Mouse (Mus musculus) lung, adult 2 months (tissue): ENCODE data around the gene Ptma.

Source experiments
- CTCF ChIP-seq: fragments of 200-500 bp; IDR thresholded peaks from 2 replicates; pipeline ENCODE4 v1.5.1; 2011; ENCODE audit warnings: mild to moderate bottlenecking, low read length, control low read depth; ENCODE audit not compliant: insufficient read depth
- POLR2A ChIP-seq: fragments of 200-500 bp; IDR thresholded peaks from 2 replicates; pipeline ENCODE4 v1.6.1; 2011; ENCODE audit warnings: low read depth, mild to moderate bottlenecking, control low read depth, low read length, borderline replicate concordance; ENCODE audit errors: extremely low read depth

DNA sequence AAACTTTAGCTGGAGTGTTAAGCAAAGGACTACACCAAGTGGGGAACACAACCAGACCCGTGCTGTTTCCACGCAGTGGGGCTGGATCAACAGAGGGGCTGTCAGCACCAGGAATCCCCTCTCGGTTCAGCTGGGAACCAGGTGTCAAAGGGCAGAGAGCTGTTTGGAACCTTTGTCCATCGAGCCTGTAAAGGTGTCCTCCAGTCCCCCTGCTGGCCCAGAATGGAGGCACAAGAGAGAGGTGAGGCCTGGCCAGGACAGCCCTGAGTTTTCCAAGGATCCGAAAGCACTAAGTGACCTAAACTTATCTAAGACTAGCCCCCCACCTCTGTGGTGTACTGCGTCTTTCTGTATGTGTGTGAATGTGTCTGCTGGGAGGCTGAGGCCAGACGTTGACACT, 6.2 kb upstream of the Ptma start:
- TF ChIP-seq CTCF (peak; percentile 55), POLR2A (no peak)
